Mouse (Mus musculus) forebrain, embryonic 12.5 days (tissue): ENCODE data around the gene Abcb1a. TPM values are rescaled to one million over a fixed set of nuclear protein-coding genes. Genes with fewer than 3 reads are reported as not detected.

Experiments
- ATAC-seq: fragments of 200-750 bp; cut with Nextera tagmentation; 2 replicates; pipeline ENCODE4 v1.8.0; 2017; ENCODE audit warnings: moderate TSS enrichment; ENCODE audit not compliant: low FRiP score
- H3K27ac ChIP-seq: fragments of 300-500 bp; sonication (generic); 2 replicates; pipeline ENCODE4 v1.5.1; 2016; ENCODE audit warnings: mild to moderate bottlenecking
- H3K27me3 ChIP-seq: fragments of 300-500 bp; sonication (generic); 2 replicates; pipeline ENCODE4 v1.6.1; 2016; ENCODE audit warnings: mild to moderate bottlenecking
- H3K36me3 ChIP-seq: fragments of 300-500 bp; sonication (generic); replicated peaks from 2 replicates; pipeline ENCODE4 v1.6.1; 2016; ENCODE audit warnings: mild to moderate bottlenecking
- H3K4me1 ChIP-seq: fragments of 300-500 bp; sonication (generic); 2 replicates; pipeline ENCODE4 v1.6.1; 2016
- H3K4me2 ChIP-seq: fragments of 300-500 bp; sonication (generic); 2 replicates; pipeline ENCODE4 v1.6.1; 2016; ENCODE audit warnings: mild to moderate bottlenecking, moderate library complexity
- H3K4me3 ChIP-seq: fragments of 300-500 bp; sonication (generic); replicated peaks from 2 replicates; pipeline ENCODE4 v1.5.1; 2016; ENCODE audit warnings: mild to moderate bottlenecking
- H3K9ac ChIP-seq: fragments of 300-500 bp; sonication (generic); 2 replicates; pipeline ENCODE4 v1.6.1; 2016; ENCODE audit warnings: mild to moderate bottlenecking
- H3K9me3 ChIP-seq: fragments of 300-500 bp; sonication (generic); 2 replicates; pipeline ENCODE4 v1.6.1; 2016
- WGBS: fragments of 180-500 bp; shearing (Covaris S2); methylation state at CpG from one replicate; pipeline ENCODE4 v1.1.7; 2016; 5-methylcytosine and 5-hydroxymethylcytosine counted together
- polyA plus RNA-seq: library from polyadenylated mRNA; unstranded; fragments of >200 nt; fragmentation: Nextera tagmentation; extraction: Ambion mirVana; gene quantifications from 2 replicates; pipeline ENCODE4 v1.2.1, GENCODE M21; 2016

Gene Abcb1a
- 0.59 and 1.1 TPM in 2 replicates for polyA plus RNA-seq

DNA sequence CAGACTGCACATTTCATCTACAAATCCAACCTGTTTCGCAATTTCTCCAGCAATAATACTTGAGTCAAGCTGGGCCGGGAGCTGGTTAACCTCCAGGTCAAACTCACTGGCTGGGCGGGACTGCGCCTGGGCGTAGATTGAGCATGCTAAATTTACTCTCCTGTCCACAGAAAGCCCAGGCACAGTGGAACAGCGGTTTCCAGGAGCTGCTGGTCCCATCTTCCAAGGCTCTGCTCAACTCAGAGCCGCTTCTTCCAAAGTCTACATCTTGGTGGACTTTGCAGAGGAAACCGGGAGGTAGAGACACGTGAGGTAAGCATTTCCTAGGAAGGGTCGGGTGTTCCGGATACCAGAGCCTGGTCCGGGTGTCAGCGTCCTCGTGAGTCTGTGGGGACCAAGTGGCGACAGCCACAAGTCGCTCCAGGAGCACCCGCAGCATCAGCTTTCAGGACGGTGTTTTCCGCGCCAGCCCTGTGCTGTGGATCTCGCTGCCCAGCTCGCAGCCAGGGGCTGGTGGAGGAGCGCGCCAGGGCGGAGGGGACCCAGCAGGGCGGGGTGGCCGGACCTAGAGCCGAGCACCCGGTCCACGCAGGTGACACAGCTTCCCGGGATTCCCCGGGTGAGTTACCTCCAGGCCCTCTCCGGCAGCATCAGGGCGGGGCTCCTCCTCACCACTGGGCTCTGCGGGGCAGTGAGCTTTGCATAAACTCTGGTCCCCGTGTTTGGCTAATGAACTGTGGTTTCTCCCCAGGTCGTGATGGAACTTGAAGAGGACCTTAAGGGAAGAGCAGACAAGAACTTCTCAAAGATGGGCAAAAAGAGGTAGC lies at the start of gene Abcb1a:
Abcb1a (plus strand) TSS at position 167 of the 827 bp plus-strand sequence.
- peak; percentile 77 for ATAC-seq
- Histone ChIP-seq H3K4me1 (peaks cover 8% of the 10 kb centered on the region; the same call in 1 of the 2 replicates), H3K27me3 (0 out of 2 replicates have a peak, but pooled peaks cover 2% of the 10 kb centered on the region), H3K36me3 (no peaks in the 10 kb centered on the region), H3K9ac (no peak within 1 kb of the TSS), H3K4me2 (peak within 1 kb of the TSS; percentile 89), H3K27ac (no peak within 1 kb of the TSS), H3K4me3 (peak within 1 kb of the TSS; percentile 47), H3K9me3 (no peaks in the 10 kb centered on the region)
- 12% methylated on average over 37 of the region's 37 CpGs for WGBS

DNA sequence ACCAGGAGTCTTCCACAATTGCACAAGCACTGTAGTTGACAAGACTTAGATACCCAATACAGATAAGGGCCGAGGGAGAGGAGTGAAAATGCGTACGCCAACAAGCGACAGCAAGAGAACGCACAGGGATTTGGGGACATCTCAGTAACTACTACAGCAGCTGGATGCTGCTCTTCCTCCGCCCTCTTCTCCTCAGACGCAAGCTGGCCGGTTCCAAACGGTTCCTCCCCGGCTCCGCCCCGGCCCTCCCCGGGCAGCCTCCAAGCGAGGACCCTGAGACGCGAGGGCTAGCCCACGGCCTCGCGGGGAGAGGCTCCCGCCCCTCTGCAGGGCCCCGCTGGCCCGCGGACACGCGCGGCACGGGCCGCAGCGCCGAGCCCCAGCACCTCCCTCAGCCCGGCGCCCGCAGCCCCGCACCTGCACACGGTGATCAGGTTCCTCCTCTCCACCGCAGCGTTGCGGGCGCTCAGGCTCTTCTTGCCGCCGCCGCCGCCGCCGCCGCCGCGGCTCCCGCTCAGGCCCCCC lies 37.7 kb upstream of the Abcb1a start:
- Histone ChIP-seq H3K27ac (peak overlapping the region; percentile 86), H3K9me3 (no peaks in the 10 kb centered on the region), H3K9ac (peak overlapping the region; percentile 83), H3K4me3 (peak overlapping the region; percentile 91), H3K4me1 (no peaks in the 10 kb centered on the region), H3K36me3 (no peaks in the 10 kb centered on the region), H3K27me3 (no peaks in the 10 kb centered on the region), H3K4me2 (peak overlapping the region; percentile 82)
- ATAC-seq = peak; percentile 66
- WGBS = under 1% methylated on average over 47 of the region's 49 CpGs

DNA sequence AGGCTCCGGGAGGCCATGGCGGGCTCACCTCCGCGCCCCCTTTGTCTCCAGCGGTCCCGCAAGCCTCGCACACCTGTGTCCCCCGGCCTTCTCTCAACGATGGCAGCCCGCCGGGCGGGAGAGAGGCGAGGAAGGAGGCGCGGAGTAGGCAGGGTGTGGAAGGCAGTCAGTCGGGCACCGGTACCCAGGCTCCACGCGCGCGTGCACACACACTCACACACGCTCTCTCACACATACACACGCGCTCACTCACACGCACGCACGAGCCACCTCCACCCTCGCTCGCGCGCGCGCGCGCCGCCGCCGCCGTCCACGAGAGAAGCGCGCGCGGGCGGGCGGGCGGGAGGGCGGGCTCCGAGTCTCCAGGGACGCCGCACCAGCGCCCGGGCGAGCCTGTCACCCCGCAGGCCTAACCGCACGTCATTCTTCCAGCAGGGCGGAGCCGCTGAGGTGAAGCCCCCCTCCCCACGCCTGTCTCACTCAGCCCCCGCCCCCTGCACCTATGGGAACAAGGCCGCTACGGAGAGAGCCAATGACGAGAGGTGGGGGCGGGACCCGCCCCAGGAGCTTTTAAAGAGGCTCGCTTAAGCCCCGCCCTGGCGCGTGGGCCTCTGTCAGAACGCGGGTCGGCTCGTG lies 37.2 kb upstream of the Abcb1a start, which contains the start of gene Rundc3b:
Rundc3b (minus strand) TSS at position 357 of the 636 bp plus-strand sequence.
- Histone ChIP-seq H3K4me2 (peak within 1 kb of the TSS; percentile 82), H3K27me3 (no peaks in the 10 kb centered on the region), H3K9ac (peak within 1 kb of the TSS; percentile 83), H3K4me1 (no peaks in the 10 kb centered on the region), H3K36me3 (no peaks in the 10 kb centered on the region), H3K27ac (peak within 1 kb of the TSS; percentile 86), H3K9me3 (no peaks in the 10 kb centered on the region), H3K4me3 (peak within 1 kb of the TSS; percentile 91)
- peak; percentile 99 for ATAC-seq
- WGBS = under 1% methylated on average over 38 of the region's 74 CpGs

DNA sequence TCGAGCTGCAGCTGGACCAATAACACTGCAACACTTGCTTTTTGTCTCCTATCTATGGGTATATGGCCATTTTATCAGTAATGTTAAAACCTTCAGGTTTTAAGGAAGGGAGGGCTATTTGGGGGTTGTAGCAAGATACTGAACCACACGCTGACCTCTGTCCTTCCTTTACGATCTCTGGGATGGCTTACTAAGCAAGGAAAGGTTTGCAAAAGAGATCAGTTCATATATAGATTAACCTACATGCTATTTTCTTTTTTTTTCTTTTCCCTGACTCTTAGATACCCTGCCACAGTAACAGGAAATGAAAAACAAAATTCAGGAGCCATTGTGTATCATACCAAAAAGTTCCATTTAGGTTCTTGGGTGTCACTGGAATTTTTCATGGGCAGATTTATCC lies 27.0 kb upstream of the Abcb1a start:
- no peak overlapping the region for H3K9ac ChIP-seq
- no peaks in the 10 kb centered on the region for H3K9me3 ChIP-seq
- no peak overlapping the region for H3K4me3 ChIP-seq
- H3K27ac ChIP-seq = no peak overlapping the region
- 84% methylated on average over 3 of the region's 3 CpGs for WGBS
- H3K4me2 ChIP-seq = no peak overlapping the region
- H3K27me3 ChIP-seq = no peaks in the 10 kb centered on the region
- H3K4me1 ChIP-seq = no peaks in the 10 kb centered on the region
- no peaks in the 10 kb centered on the region for H3K36me3 ChIP-seq
- ATAC-seq = no peak

DNA sequence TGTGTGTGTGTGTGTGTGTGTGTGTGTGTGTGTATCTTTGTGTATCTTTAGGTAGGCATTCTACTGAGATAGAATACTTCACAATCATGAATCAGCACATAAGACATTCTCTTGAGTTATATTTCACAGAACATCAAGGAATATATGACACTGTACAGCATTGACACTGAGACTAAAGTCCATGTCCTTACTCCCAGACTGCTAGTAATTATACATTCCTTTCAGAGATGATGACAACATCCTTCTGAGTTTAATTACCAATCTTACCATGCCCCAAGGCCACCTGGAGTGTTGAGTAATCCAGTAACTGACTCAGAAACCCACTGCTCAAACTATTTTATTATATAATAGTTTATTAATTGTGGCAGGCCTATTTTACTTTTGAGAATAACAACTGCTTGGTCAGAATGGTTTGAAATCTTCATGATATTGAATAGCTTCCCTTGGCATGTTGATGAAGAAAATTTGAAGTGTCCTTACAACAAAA lies 25.3 kb upstream of the Abcb1a start:
- no peak overlapping the region for H3K27ac ChIP-seq
- no peak overlapping the region for H3K4me3 ChIP-seq
- no peaks in the 10 kb centered on the region for H3K9me3 ChIP-seq
- H3K4me2 ChIP-seq = no peak overlapping the region
- no peak for ATAC-seq
- no peak overlapping the region for H3K9ac ChIP-seq
- H3K36me3 ChIP-seq = no peaks in the 10 kb centered on the region
- H3K27me3 ChIP-seq = no peaks in the 10 kb centered on the region
- H3K4me1 ChIP-seq = no peaks in the 10 kb centered on the region

DNA sequence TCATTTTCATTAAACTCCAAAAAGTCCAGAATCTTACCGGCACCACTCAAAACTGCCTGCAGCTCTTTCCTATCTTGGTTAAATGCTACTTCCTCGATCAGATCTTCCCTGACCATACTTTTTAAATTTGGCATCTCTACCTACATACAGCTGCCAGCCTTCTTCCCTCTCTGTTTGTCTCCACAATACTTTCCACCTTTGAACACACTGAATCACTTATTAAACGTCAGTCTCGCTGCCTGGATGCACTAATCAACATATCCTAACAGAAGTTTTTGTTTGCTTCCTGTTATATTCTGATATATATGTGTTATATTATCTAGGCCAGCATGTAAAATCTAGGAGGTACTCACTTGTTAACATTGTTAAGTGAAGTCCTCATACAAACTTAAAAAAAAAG lies 11.6 kb upstream of the Abcb1a start:
- WGBS = 81% methylated on average over 4 of the region's 4 CpGs
- no peaks in the 10 kb centered on the region for H3K4me1 ChIP-seq
- H3K9ac ChIP-seq = no peak overlapping the region
- no peak overlapping the region for H3K4me2 ChIP-seq
- no peaks in the 10 kb centered on the region for H3K27me3 ChIP-seq
- no peaks in the 10 kb centered on the region for H3K9me3 ChIP-seq
- H3K4me3 ChIP-seq = no peak overlapping the region
- no peaks in the 10 kb centered on the region for H3K36me3 ChIP-seq
- no peak overlapping the region for H3K27ac ChIP-seq
- no peak for ATAC-seq

DNA sequence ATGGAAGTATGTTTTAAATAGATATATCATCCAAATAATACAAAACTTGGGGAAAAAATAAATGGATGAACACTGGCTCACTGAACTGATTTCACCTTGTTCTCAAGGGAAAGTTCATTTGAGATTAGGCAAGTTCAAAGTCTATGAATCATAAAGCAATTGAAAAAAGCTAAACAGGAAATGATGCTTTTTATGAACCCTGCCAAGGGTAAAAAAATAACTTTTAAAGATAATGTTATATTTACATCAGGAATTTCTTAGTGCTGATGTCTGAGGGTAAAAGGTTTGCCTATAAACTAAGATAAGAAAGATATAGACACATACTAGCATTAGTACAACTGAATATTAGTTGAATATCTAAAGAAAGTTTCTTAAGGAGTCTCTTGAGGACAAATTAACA lies 11.1 kb upstream of the Abcb1a start:
- no peak overlapping the region for H3K27ac ChIP-seq
- H3K4me1 ChIP-seq = no peaks in the 10 kb centered on the region
- H3K4me2 ChIP-seq = no peak overlapping the region
- H3K9ac ChIP-seq = no peak overlapping the region
- H3K36me3 ChIP-seq = no peaks in the 10 kb centered on the region
- H3K9me3 ChIP-seq = no peaks in the 10 kb centered on the region
- ATAC-seq = no peak
- no peak overlapping the region for H3K4me3 ChIP-seq
- H3K27me3 ChIP-seq = no peaks in the 10 kb centered on the region

DNA sequence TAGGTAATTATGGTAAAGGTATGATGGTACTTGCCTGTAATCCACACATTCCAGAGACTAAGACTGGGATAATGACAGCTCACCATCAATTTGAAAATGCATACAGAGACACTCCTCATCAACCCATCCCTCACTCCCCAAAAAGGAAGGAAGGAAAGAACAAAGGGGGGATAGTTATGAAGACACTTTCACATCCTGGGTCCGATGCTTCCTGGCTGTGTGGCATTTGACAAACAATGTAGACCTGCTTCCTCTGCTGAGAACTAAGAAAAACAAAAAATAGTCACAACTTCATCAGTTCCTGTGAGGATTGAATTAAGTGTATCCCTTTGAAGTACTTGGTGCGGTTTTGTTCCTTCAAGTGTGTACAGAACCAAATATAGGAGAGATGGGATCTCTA lies 7.8 kb upstream of the Abcb1a start:
- no peaks in the 10 kb centered on the region for H3K36me3 ChIP-seq
- no peak overlapping the region for H3K4me3 ChIP-seq
- 89% methylated on average over 2 of the region's 2 CpGs for WGBS
- H3K9ac ChIP-seq = no peak overlapping the region
- no peaks in the 10 kb centered on the region for H3K4me1 ChIP-seq
- no peaks in the 10 kb centered on the region for H3K9me3 ChIP-seq
- no peaks in the 10 kb centered on the region for H3K27me3 ChIP-seq
- ATAC-seq = no peak
- H3K4me2 ChIP-seq = no peak overlapping the region
- no peak overlapping the region for H3K27ac ChIP-seq

DNA sequence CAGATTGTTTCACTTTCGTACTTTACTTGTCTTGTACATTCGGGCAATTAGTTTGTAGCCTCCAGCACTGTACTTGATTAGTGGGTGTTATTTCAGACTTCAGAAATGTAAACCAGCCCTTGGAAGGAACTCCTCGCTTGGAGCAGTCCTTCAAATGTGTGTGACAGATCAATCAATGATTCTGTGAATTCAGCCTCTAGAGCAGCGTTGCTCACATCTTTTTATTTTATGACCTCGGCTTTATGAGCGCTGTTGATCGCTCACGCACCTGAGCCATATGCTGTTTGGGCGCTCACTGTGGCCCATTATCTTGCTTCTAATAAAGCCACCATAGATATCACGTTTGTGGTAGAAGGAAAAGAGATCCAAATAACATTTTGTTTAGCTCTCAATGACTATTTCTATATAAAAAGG lies 868 bp downstream of the Abcb1a start:
- 71% methylated on average over 10 of the region's 10 CpGs for WGBS
- Histone ChIP-seq H3K4me1 (peaks cover 8% of the 10 kb centered on the region; the same call in 1 of the 2 replicates), H3K9ac (no peak overlapping the region), H3K4me3 (peak overlapping the region; percentile 47), H3K27me3 (0 out of 2 replicates have a peak, but pooled peaks cover 2% of the 10 kb centered on the region), H3K4me2 (peak overlapping the region; percentile 89), H3K9me3 (no peaks in the 10 kb centered on the region), H3K36me3 (no peaks in the 10 kb centered on the region), H3K27ac (no peak overlapping the region)
- peak; percentile 20; the same call in 1 of the 2 replicates for ATAC-seq

DNA sequence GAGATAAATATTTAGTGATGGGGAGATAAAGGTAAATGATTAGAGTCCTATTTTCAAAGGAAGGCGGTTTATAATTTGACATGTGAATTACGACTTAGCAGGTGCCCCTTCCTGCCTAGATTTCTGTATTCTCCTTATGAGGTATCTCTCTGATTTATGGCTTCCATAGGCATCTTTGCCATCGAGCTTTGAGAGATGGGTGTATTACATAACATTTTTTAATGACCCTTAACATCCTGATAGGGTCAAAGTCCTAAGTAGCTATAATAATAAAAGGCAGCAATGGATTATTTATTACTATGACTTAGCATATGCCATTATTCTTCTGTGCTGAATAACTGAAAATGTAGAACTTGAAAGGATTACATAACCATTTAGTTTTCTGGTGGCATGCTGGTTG lies 4.8 kb downstream of the Abcb1a start:
- 76% methylated on average over 3 of the region's 3 CpGs for WGBS
- ATAC-seq = no peak
- H3K4me2 ChIP-seq = no peak overlapping the region
- peaks cover 8% of the 10 kb centered on the region; the same call in 1 of the 2 replicates for H3K4me1 ChIP-seq
- H3K9ac ChIP-seq = no peak overlapping the region
- H3K36me3 ChIP-seq = no peaks in the 10 kb centered on the region
- H3K4me3 ChIP-seq = no peak overlapping the region
- H3K9me3 ChIP-seq = no peaks in the 10 kb centered on the region
- H3K27ac ChIP-seq = no peak overlapping the region
- 0 out of 2 replicates have a peak, but pooled peaks cover 2% of the 10 kb centered on the region for H3K27me3 ChIP-seq

DNA sequence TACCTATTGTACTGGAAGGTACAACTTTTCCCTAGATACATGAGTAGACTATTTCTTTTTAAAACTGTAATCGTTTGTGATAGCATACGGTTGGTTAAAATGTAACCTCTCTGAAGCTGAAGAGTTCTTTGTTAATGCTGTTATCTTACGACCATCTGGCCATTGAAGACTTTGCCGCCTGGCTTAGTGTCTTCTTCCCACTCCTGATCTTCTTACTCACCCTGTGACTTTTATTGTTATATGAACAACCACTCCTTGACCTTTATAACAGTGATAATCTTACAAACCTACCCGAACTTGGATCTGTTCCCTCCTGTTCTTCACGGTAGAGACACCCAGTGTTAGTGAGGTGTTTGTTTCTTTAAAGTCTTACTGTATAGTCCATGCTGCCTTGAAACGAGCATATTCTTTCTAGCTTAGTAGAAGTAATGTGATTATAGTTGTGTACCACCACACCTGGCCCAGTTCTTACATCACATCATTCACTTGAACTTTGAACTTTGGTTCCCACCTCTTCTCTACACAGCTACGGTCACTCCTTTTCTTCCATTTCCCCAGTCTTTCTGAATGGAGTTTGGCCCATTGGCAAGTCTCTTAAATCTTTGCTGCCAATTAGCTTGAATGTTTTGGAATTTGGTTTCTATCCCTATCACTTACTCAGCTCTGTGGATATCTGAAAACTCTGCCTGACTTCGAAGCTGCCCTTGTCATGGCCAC lies 8.0 kb downstream of the Abcb1a start:
- WGBS = 86% methylated on average over 9 of the region's 9 CpGs
- Histone ChIP-seq H3K27ac (no peak overlapping the region), H3K4me2 (no peak overlapping the region)

DNA sequence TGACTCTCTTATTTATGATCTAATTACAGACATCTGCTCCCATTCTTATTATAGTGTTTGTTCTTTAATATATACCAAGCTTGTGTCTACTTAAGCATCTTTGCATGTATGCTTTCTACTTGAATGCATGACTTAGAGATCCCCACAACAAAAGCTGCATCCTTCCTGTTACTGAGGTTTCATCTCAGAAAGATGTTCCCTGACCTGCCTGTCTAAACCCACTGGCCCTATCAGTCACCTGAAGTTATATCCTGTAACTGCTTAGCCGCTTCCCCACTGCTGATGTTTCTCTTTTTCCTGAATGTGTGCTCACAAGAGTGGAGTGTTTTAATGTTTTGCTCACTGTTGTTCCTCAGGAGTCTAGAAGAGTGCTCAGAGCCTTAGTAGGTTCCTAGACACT lies 9.7 kb downstream of the Abcb1a start:
- H3K9me3 ChIP-seq = no peaks in the 10 kb centered on the region
- H3K4me2 ChIP-seq = no peak overlapping the region
- H3K27me3 ChIP-seq = no peaks in the 10 kb centered on the region
- no peaks in the 10 kb centered on the region for H3K36me3 ChIP-seq
- no peak overlapping the region for H3K27ac ChIP-seq
- no peak overlapping the region for H3K4me3 ChIP-seq
- no peak overlapping the region for H3K9ac ChIP-seq
- no peaks in the 10 kb centered on the region for H3K4me1 ChIP-seq
- 97% methylated on average over 1 of the region's 1 CpGs for WGBS
- no peak for ATAC-seq

More for the DNA sequence above, 8.0 kb downstream of the Abcb1a start:
- Histone ChIP-seq H3K36me3 (no peaks in the 10 kb centered on the region), H3K9ac (no peak overlapping the region), H3K4me3 (no peak overlapping the region), H3K4me1 (no peaks in the 10 kb centered on the region), H3K9me3 (no peaks in the 10 kb centered on the region), H3K27me3 (no peaks in the 10 kb centered on the region)
- no peak for ATAC-seq
